Mouse (Mus musculus): ENCODE measurements at regions not wholly inside any gene's neighbourhood (a gene's known extent, or its start where the extent isn't known, plus 50 kb on each side); places are given as distances from the start of the nearest gene placed in this dataset.

DNA sequence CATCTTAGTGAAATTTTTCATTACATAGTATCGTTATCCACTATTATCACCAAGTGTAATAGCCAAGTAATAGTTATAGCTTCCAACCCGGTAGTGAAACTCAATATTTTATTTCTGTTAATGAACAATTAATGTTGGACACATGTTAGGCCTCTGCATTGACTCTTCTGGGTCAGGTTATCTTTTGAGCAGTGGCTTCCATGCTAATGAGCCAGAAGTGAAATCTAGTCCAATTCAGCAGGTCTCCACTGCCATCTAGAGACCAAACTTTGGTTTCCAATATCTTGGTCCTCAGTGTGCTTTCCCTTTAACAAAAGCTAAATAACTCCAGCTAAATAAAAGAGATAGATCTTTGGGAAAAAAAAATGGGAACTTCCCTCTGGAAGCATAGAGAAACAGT lies 258.9 kb upstream of the Aldoart1 start:
- H3K36me3 ChIP-seq (ENCODE audit: control insufficient read depth, insufficient read depth, low read length): no peaks in the 10 kb centered on the region
- H3K4me3 ChIP-seq (ENCODE audit: insufficient read depth, low read depth, low read length): no peak overlapping the region
- no peak overlapping the region for H3K27ac ChIP-seq (replicated peaks; ENCODE audit: insufficient read depth, low read depth, low read length)
- H3K4me1 ChIP-seq (ENCODE audit: control insufficient read depth, insufficient read depth, low read length): no peaks in the 10 kb centered on the region
- no peak overlapping the region for H3K9ac ChIP-seq (ENCODE audit: low read depth, low read length)
- 18% methylated on average over 2 of the region's 2 CpGs for WGBS
- H3K79me2 ChIP-seq (ENCODE audit: control insufficient read depth, insufficient read depth, low read length): no peaks in the 10 kb centered on the region
- no peaks in the 10 kb centered on the region for H3K27me3 ChIP-seq (ENCODE audit: control insufficient read depth, insufficient read depth, low read length)
- TF ChIP-seq CTCF (IDR thresholded peaks at IDR 0.05; ENCODE audit: low read depth, low read length) (peak; percentile 32; the same call in 1 of the 2 replicates), POLR2A (IDR thresholded peaks at IDR 0.05; ENCODE audit: extremely low read depth, insufficient read depth, low read length) (no peak)
- DNase-seq (ENCODE audit: extremely low read depth, low read depth, low spot score): peak; percentile 78
